Mouse (Mus musculus) layer of hippocampus, postnatal 10 days (tissue): Measurements from ENCODE around the gene Trim12a. TPM values are rescaled to one million over a fixed set of nuclear protein-coding genes. Genes with fewer than 3 reads are reported as not detected.
"Not testable (repeated sequence)": the region's sequence is repeated elsewhere in the genome, so short reads cannot be mapped to it uniquely, and the experiment has no call there.

Experiments
- DNase-seq, 2 experiments: peaks; one replicate each; pipeline ENCODE4 v3.0.0; 2021; ENCODE audit warnings: low spot score in 2 of 2
- long read RNA-seq: library from polyadenylated mRNA; stranded (forward); transcript quantifications from one replicate; pipeline ENCODE4 v2.0.0, GENCODE M21; 2023
- total RNA-seq, 2 experiments: library from RNA; stranded (reverse); gene quantifications; 2 replicates each; pipeline ENCODE4 v1.2.3; 2021

Trim12a gene
- total RNA-seq, result 1 to 10 TPM; 2.1 to 2.2 TPM
- long read RNA-seq, partial matches to known transcripts, result 0 of 3 reads
- long read RNA-seq, other reads (novel, unspliced or antisense), result 2 of 3 reads

GRCm38 (mm10) chr7:104315369-104316080, at the start of gene Trim12a:
Gene Trim12a (minus strand): TSS chr7:104315466.
- DNase-seq, result not testable (repeated sequence)

- DNase-seq, result no peak
Observed at GRCm38 (mm10) chr7:104353600-104353967, 38.3 kb upstream of the Trim12a start.

GRCm38 (mm10) chr7:104352717-104353599, 37.7 kb upstream of the Trim12a start, which contains the start of gene Trim12c:
Gene Trim12c (minus strand): TSS chr7:104353362.
- DNase-seq, result peak; percentile 6 to 15

GRCm38 (mm10) chr7:104348043-104348442, 32.8 kb upstream of the Trim12a start:
- not testable (repeated sequence) for DNase-seq

GRCm38 (mm10) chr7:104340744-104341143, 25.5 kb upstream of the Trim12a start:
- not testable (repeated sequence) for DNase-seq

- not testable (repeated sequence) for DNase-seq
Observed at GRCm38 (mm10) chr7:104335547-104335946, 20.3 kb upstream of the Trim12a start.

- DNase-seq, result not testable (repeated sequence)
Observed at GRCm38 (mm10) chr7:104329171-104329570, 13.9 kb upstream of the Trim12a start, which contains the start of gene Trim34b. Gene Trim34b (plus strand): TSS chr7:104329471.

GRCm38 (mm10) chr7:104322028-104322427, 6.8 kb upstream of the Trim12a start:
- DNase-seq, result no peak

- no peak for DNase-seq
Observed at GRCm38 (mm10) chr7:104314796-104315353, 391 bp downstream of the Trim12a start.

- DNase-seq, result no peak
Observed at GRCm38 (mm10) chr7:104291638-104292400, 23.4 kb downstream of the Trim12a start.

GRCm38 (mm10) chr7:104290641-104291040, 24.6 kb downstream of the Trim12a start:
- no peak for DNase-seq

GRCm38 (mm10) chr7:104287576-104288443, 27.5 kb downstream of the Trim12a start, which contains the start of gene Trim5:
Gene Trim5 (minus strand): TSS chr7:104288094.
- not testable (repeated sequence) for DNase-seq

- DNase-seq, result not testable (repeated sequence)
Observed at GRCm38 (mm10) chr7:104279361-104279760, 35.9 kb downstream of the Trim12a start.

GRCm38 (mm10) chr7:104265335-104265734, 49.9 kb downstream of the Trim12a start:
- DNase-seq, result not testable (repeated sequence)

- not testable (repeated sequence) for DNase-seq
Observed at GRCm38 (mm10) chr7:104260380-104260779, 54.9 kb downstream of the Trim12a start.
